Mouse (Mus musculus): ENCODE measurements at regions not wholly inside any gene's neighbourhood (a gene's known extent, or its start where the extent isn't known, plus 50 kb on each side); places are given as distances from the start of the nearest gene placed in this dataset.
A peak's percentile ranks its signal among the peaks of the same experiment; 100 is the strongest.

DNA sequence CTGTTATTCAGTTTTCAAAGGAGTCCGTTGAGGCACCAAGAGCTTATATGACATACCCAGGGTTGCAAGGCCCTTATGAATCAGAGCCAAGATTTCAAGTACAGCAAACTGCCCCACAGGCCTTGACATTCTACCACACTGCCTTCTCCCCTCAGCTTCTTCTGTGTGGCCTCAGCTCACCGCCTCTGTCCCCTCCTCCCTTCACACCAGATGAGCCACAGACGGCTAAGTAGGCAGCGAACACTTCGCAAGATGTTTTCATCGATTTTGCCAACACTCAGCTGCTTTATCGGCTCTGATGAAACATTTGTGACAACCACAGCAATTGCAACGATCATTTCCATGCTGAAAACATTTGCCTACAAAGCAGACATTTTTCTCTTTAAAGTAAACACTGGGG lies 556.7 kb downstream of the Insc start:
- no peak for DNase-seq

GRCm38 (mm10) chr7:115308377-115308776 lies 564.9 kb downstream of the Insc start:
- DNase-seq: no peak

DNA sequence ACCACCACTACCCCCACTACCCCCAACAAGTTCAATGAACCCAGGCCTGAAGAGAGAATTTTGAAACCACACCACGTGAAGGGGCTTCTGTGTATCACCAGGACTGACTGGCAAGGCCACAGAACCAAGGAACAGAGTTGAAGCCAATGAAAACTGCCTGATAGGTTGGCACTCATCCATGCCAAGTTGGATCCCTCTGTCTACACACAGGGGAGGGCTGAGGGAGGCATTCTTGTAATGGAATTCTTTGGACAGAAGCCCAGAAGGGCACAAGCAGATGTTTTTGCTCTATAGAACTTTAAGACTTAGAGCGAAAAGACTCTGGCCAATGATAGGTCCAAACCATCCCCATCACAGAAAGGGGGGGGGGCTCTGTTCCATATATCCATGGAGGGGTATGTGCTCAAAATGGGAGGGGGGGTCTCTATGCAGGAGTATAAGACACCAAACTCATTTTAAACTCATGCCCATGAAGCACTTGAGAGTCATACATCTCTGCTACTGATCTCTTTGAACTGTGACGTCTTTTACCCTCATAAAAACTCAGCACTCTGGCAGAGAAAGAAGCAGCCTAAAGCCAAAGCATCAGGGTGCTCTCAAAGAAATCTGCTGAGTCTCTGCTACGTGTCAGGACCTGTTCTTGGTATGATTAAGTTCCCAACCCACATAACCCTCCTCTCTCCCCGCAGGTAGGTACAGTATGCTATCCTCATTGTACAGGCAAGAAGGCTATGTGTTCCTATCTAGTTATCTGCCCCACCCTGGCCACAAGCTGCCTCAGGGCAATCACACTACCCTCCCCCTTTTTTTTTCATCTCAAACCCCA lies 567.1 kb downstream of the Insc start:
- peak; percentile 2 for DNase-seq

DNA sequence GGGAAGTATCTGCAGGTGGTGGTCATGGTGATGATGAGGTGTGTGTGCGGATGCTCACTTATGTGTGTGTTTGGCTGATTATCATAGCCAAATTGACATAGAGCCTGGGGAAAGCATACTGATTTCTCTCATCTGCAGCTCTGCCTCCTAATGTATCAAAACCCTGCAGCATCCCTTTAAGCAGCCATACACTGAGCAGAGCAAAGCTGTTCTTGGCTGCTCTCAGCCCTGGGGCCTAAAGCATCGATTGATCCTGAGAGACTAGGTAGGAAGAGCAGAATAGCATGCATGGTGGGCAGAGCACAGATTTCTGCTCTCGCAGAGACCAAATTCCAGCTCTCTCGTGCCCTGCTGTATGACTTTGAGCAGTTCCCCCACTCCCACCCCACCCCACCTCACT lies 576.0 kb downstream of the Insc start:
- no peak for DNase-seq

DNA sequence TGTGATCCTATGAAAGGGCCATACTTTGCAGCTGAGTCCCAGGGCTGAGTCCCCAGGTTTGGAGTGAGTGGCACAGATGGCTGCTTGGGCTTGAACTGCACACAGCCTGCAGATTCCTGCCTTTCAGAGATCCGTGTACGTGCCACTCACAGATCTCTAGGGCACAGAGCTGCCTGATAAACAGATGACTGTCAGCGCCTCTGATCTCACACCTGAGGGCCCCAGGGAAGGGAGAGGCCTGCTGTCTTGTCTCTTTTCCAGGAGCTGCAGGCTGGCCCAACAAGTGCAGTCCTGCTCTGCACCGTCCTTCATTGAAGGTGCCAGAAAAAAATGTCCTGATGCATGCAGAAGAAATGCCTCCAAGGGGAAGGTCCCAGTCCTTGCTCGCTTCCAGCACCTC lies 579.5 kb downstream of the Insc start:
- DNase-seq: no peak

DNA sequence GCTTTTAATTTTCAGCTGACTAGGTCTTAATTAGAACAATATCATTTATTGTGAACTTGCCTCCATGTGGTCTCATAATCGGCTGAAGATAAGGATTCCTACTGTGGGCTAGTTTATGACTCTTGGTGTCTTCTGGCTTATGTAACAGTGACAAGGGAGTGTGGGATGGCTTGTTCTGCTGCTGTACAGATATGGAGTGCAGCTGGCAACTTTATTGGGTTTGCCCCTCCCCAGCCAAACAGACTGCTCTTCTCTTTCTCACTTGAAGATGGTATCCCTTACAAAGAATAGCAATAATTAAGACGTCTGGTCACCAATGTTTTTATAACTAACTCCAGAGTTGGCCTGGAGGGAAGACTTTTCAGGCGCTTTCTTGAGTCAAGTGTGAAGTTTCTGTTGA lies 584.8 kb downstream of the Insc start:
- DNase-seq: no peak

- DNase-seq: no peak
These were observed 588.2 kb downstream of the Insc start for GRCm38 (mm10) chr7:115331698-115332097.

DNA sequence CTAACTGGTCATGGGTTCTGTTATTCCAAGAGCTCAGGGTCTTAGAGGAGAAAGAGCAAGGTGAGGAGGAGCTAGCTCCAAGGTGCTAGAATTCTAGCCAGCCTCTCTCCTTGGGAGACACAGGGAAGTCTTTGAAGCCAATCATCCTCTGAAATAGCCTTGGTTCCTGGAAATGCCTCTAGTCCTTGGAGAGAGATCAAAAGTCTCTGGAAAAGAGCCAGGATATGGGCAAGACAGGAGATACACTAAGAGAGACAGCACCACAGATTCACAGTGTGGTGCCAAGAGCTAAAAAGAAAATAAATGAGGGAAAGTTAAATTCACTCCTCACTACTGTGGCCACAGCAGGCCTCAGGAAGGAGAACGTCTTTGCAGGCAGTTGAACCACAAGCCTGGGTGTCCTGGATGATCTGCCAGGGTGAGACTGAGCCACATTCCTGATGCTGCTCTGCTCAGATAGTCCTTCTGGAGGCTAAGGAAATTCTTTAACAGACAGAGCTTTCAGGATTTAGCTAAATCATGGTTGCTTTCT lies 589.6 kb downstream of the Insc start:
- peak; percentile 4 for DNase-seq

GRCm38 (mm10) chr7:115335051-115335450 lies 591.6 kb downstream of the Insc start:
- peak; percentile 24 for DNase-seq

DNA sequence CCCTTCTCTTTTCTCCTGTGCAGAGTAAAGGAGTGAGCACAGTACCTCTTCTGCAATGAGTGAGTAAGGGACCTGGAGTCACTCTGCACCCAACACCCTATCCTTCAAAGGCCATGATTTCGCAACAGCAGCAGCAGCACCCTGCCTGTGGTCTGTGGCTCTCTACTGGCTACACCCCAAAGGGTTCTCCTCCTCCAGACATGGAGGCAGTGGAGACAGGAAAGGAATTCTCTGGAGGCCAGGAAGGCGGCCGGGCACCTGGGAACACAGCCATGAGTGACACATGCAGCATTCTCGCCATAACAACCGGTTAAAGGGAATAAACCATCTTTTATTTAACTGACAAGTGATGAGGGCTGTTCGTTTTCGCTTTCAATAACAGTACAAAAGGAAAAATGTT lies 596.7 kb downstream of the Insc start:
- DNase-seq: no peak

- DNase-seq: no peak
These were observed 597.5 kb downstream of the Insc start for GRCm38 (mm10) chr7:115341007-115341406.

DNA sequence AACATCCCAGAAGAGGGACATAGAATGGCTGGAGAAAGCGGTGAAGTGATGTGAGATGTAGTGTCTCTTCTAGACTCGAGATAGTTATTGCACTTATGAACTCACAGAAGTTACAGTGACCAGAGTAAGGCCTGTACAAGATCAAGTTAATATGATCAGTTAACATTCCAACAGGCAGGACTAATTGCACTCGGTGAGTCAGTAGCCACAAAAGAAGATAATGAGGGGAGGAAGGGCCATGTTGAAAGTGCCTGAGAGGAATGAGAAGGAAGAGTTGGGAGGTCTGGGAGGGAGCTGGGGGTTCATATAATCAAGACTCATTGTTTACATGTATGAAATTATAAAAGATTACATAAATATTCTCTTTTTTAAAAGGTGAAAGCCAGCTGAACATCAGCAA lies 602.3 kb downstream of the Insc start:
- DNase-seq: no peak

DNA sequence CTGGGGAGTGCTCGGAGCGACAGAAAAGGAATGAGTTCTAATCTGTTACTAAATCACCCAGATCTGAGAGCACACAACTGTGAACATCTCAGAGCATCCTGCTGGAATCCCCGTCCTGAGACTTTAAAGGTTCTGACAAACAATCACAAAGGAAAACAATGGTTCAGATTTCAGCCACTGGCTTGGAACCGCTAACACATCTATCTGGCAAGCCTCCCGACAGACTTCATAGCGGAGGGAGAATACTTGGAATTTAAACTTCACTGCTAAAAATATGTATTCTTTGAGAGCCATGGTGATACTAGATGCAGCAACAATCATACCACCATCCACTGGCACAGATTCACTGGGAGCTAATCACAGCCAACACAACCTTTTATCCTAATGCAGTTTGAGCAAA lies 615.2 kb downstream of the Insc start:
- DNase-seq: no peak

DNA sequence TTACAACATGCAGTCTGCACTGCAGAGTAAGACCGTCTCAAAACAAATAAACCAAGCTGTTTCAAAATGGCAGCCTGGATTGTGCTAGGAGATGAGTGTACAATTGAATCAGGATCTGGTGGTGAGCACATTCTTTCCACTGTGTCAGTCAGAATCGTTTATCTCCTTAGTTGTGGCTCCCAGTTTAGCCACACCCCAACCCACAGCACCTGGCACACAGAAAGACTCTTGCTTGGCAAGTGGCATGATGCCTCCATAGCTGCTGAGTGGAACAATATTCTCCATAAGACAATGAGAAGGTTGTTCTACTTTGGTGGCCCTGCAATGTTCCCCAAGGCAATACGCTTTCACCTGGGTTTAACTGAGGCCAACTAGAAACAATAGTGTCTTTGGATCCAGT lies 616.6 kb downstream of the Insc start:
- no peak for DNase-seq

- DNase-seq: no peak
These were observed 618.6 kb downstream of the Insc start for GRCm38 (mm10) chr7:115362117-115362516.

DNA sequence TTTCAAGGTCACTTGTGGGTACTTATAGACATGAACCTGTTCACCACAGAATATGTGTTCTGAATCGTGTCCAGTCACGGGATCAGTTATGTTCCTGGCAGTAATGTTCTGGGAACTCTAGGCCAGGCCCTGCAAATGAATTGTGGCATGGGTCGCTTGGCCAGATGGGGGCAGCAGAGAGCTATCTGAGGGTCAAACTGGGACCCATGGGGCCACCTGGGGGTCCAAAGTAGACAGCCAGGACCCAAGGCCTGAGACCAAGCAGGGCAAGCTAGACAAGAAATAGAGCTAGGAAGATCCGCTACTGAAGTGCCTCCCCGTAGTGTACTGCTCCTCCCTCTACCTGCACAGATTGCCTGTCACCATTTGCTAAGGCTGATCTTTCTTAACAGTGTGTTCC lies 623.4 kb downstream of the Insc start:
- DNase-seq: no peak

DNA sequence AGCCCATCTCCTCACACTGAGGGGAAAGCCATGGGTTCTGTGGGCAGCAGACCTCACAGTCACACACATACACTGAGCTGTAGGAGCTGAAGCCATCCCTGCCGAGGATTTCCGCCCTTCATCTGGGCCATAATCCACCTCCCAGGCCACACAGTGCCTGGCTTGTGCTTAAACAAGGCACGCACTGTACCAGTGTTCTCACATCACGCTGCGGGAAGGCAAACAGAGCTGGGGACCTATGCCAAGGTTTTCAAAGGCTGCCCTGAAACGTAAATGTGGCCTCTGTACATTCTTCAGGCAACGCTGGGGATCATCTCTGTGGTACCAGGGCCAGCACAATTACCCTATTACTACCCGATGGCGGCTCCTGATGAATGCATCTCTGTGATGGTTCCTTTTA lies 627.6 kb downstream of the Insc start:
- DNase-seq: no peak

GRCm38 (mm10) chr7:115372921-115373320 lies 629.4 kb downstream of the Insc start:
- no peak for DNase-seq

GRCm38 (mm10) chr7:115373781-115374533 lies 630.5 kb downstream of the Insc start:
- no peak for DNase-seq

DNA sequence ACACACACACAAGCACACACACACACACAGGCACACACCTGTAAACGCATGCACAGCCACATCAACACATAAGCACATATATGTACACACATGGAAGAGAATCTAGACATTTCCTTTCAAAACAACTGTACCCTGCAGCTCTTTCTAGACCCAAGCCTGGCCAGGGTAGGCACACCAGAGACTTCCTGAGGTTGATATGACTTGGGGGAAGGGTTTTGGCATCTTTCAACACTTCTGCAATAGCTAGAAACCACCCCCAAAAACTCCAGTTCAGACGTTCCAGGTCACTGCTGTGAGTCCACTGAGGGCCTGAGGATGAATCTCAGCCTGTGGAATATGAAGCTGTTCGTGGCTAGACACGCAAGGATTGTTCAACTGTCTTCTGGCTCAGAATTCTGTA lies 632.6 kb downstream of the Insc start:
- no peak for DNase-seq

GRCm38 (mm10) chr7:115378836-115379235 lies 635.3 kb downstream of the Insc start:
- no peak for DNase-seq

DNA sequence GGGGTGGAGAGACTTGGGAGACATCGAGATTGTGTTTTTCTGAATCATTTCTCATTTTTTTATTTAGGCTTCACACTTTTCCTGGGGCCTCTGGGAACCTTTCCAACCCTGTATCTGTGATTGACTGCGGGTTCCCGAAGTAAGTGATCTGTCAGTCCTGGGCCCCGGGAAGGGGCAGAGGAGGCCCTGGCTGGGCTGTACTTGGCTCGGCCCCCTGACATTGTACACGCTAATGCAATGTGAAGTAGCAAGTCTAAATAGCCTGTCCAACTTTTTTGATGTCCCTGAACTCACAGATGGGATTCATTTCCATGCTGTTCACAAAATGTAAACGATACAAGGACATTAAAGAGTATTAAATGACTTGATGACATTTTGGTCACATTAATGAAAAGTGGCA lies 636.1 kb downstream of the Insc start:
- no peak for DNase-seq

- DNase-seq: no peak
These were observed 637.6 kb downstream of the Insc start for GRCm38 (mm10) chr7:115380989-115381610.

DNA sequence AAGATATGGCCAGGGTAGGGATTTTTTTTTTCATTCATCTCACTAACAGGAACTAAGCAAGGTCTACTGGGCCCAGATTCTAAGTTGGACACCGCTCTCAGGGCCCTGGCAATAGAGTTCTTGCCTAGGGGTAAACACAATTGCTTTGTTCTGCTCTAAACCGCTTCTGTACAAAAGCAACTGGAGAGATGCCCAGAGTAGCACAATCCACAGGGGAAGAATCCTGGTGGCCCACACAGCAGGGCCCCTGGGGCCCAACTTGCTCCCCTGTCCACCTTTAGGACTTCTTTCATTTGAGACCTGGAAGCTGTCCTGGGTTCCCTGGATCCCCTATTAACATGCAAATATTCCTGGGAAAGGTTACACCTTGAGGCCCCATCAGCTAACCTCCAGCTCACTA lies 639.4 kb downstream of the Insc start:
- DNase-seq: no peak
